Mouse (Mus musculus) midbrain, embryonic 13.5 days (tissue): ENCODE data around the gene Crct1. TPM values are rescaled to one million over a fixed set of nuclear protein-coding genes. Genes with fewer than 3 reads are reported as not detected.
A peak's percentile ranks its signal among the peaks of the same experiment; 100 is the strongest.

Experiments
- ATAC-seq: fragments of 200-750 bp; cut with Nextera tagmentation; 2 replicates; pipeline ENCODE4 v1.8.0; 2017; ENCODE audit warnings: mild to moderate bottlenecking, moderate TSS enrichment, moderate library complexity
- H3K27ac ChIP-seq: fragments of 300-500 bp; sonication (generic); 2 replicates; pipeline ENCODE4 v1.5.1; 2015; ENCODE audit warnings: inconsistent platforms, mild to moderate bottlenecking, moderate library complexity
- H3K27me3 ChIP-seq: fragments of 300-500 bp; sonication (generic); 2 replicates; pipeline ENCODE4 v1.6.1; 2015; ENCODE audit warnings: mild to moderate bottlenecking, inconsistent platforms
- H3K36me3 ChIP-seq: fragments of 300-500 bp; sonication (generic); 2 replicates; pipeline ENCODE4 v1.6.1; 2015; ENCODE audit warnings: mild to moderate bottlenecking, inconsistent platforms
- H3K4me1 ChIP-seq: fragments of 300-500 bp; sonication (generic); replicated peaks from 2 replicates; pipeline ENCODE4 v1.6.1; 2015; ENCODE audit warnings: inconsistent platforms
- H3K4me2 ChIP-seq: fragments of 300-500 bp; sonication (generic); replicated peaks from 2 replicates; pipeline ENCODE4 v1.6.1; 2015; ENCODE audit warnings: moderate library complexity, mild to moderate bottlenecking, inconsistent platforms
- H3K4me3 ChIP-seq: fragments of 300-500 bp; sonication (generic); replicated peaks from 2 replicates; pipeline ENCODE4 v1.5.1; 2015; ENCODE audit warnings: mild to moderate bottlenecking, inconsistent platforms
- H3K9ac ChIP-seq: fragments of 300-500 bp; sonication (generic); replicated peaks from 2 replicates; pipeline ENCODE4 v1.6.1; 2015; ENCODE audit warnings: mild to moderate bottlenecking, inconsistent platforms
- H3K9me3 ChIP-seq: fragments of 300-500 bp; sonication (generic); 2 replicates; pipeline ENCODE4 v1.6.1; 2016; ENCODE audit warnings: mild to moderate bottlenecking, inconsistent platforms
- WGBS: fragments of 180-500 bp; shearing (Covaris S2); methylation state at CpG from one replicate; pipeline ENCODE4 v1.1.7; 2015; 5-methylcytosine and 5-hydroxymethylcytosine counted together
- polyA plus RNA-seq: library from polyadenylated mRNA; unstranded; fragments of >200 nt; fragmentation: Nextera tagmentation; extraction: Ambion mirVana; gene quantifications from 2 replicates; pipeline ENCODE4 v1.2.1, GENCODE M21; 2015

Gene Crct1
- 0.30 and 0.31 TPM in 2 replicates for polyA plus RNA-seq

DNA sequence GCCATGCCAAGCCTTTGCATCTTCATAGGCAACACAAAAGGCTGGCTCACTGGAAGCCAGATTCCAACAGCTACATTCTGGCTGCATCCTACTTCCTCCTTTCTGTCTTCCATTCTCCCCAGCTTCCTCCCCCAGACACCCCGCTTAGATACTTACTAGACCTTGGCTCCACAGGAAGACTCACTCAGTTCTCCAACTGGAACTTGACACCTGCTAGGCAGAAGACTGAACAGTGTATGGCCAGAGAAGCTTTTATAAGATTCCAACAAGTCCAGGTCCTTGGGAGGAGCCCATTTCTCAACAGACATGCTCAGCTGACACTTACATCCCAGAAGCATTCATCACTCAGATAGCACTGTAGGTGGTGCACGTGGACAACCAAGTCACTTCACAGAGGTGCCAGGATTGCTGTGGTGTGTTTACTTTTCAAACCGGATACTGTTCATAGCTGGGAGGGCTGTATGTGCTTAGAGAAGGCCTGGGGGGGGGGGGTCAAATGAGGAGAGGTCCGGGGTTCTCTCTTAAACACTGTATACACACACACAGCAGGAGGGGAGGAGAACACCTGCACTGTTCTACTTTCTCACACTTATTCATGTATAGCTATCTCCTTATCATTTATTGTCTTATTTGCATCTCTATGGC, at the start of gene Crct1:
TSS of gene Crct1 (minus strand) at position 228 of the 645 bp plus-strand sequence.
- peak within 1 kb of the TSS; percentile 48 for H3K4me3 ChIP-seq
- no peaks in the 10 kb centered on the region for H3K36me3 ChIP-seq
- H3K27me3 ChIP-seq = peaks cover 5% of the 10 kb centered on the region; the same call in 1 of the 2 replicates
- peak within 1 kb of the TSS; percentile 27; the same call in 1 of the 2 replicates for H3K27ac ChIP-seq
- H3K4me1 ChIP-seq = peaks cover 7% of the 10 kb centered on the region
- WGBS = 41% methylated on average over 4 of the region's 4 CpGs
- H3K9ac ChIP-seq = peak within 1 kb of the TSS; percentile 65
- no peaks in the 10 kb centered on the region for H3K9me3 ChIP-seq
- H3K4me2 ChIP-seq = peak within 1 kb of the TSS; percentile 75
- ATAC-seq = 0 out of 2 replicates have a peak, but pooled peaks have one; percentile 28

DNA sequence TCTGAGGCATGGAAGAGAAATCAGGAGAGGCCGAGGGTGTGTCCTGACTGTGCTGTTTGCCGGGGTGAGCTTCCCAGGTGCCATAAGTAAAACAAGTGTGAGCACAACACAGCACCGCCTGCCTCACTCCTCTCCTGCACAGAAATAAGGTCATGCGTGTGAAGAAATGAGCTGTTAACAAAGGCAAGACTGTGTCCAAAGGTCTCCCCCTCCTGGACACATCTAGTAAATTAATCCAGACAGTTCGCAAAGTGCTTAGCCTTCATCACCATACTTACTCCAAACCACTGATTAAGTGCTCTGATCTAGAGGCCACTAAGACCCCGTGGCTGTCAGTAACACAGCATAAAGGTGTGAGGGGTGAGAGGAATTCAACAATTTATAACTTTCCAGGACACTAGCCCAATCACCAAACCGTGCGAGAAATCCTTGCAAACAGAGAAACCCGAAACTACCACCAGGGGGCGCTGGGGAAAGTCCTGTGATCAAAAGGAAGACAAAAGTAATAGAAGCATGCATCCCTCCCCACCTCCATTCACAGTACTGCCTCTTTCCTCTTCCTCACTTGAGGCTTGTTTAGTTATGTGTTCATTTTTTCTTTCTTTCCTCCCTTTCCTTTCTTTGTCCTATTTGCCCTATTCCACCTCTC, 37.5 kb upstream of the Crct1 start:
- Histone ChIP-seq H3K4me1 (no peaks in the 10 kb centered on the region), H3K4me3 (no peak overlapping the region), H3K9ac (no peak overlapping the region), H3K4me2 (no peak overlapping the region), H3K27ac (no peak overlapping the region), H3K27me3 (no peaks in the 10 kb centered on the region), H3K36me3 (no peaks in the 10 kb centered on the region), H3K9me3 (no peaks in the 10 kb centered on the region)
- ATAC-seq = no peak
- WGBS = 60% methylated on average over 10 of the region's 10 CpGs

DNA sequence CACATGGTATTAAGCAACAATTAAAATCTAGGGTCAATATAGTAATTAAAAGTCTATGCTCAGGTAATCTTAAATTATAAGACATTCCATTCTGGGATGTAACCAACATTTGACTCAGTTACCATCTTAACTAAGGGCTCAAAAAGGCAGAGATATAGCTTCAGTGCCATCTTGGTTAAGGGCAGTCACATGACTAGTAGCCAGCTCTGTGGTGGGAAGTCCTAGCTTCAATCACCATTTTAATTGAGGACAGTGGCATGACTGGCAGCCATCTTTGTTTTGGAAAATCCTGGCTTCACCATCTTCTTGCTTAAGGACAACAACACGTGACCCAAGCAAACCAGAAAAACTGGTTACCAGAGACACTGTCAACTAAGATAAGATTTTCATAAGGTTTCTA, 34.7 kb upstream of the Crct1 start:
- no peaks in the 10 kb centered on the region for H3K4me1 ChIP-seq
- H3K36me3 ChIP-seq = no peaks in the 10 kb centered on the region
- H3K27me3 ChIP-seq = no peaks in the 10 kb centered on the region
- H3K9ac ChIP-seq = no peak overlapping the region
- H3K4me2 ChIP-seq = no peak overlapping the region
- no peak overlapping the region for H3K27ac ChIP-seq
- no peak overlapping the region for H3K4me3 ChIP-seq
- H3K9me3 ChIP-seq = no peaks in the 10 kb centered on the region
- ATAC-seq = no peak
- 89% methylated on average over 1 of the region's 1 CpGs for WGBS

DNA sequence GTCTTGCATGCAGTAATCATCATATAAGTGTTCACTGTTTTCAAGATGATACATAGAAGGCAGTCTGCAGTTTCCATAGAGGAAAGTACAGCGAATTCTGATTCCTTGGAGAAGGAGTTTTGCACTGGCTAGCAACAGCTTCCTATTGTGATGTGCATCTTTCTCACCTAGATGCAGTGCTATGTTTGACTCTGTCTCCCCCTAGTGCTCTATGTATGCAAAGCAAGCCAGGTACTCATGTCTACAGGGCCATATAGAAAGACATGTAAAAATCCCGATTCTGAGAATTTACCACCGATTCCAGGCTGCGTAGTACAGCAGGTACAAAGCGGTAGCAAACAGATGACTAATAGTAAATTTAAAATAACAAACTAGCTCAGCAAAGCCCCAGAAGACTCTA, 16.0 kb upstream of the Crct1 start:
- no peaks in the 10 kb centered on the region for H3K36me3 ChIP-seq
- H3K27me3 ChIP-seq = no peaks in the 10 kb centered on the region
- no peak overlapping the region for H3K4me3 ChIP-seq
- no peak overlapping the region for H3K9ac ChIP-seq
- no peaks in the 10 kb centered on the region for H3K9me3 ChIP-seq
- no peaks in the 10 kb centered on the region for H3K4me1 ChIP-seq
- no peak overlapping the region for H3K4me2 ChIP-seq
- H3K27ac ChIP-seq = no peak overlapping the region
- 52% methylated on average over 5 of the region's 5 CpGs for WGBS
- peak; percentile 95 for ATAC-seq

DNA sequence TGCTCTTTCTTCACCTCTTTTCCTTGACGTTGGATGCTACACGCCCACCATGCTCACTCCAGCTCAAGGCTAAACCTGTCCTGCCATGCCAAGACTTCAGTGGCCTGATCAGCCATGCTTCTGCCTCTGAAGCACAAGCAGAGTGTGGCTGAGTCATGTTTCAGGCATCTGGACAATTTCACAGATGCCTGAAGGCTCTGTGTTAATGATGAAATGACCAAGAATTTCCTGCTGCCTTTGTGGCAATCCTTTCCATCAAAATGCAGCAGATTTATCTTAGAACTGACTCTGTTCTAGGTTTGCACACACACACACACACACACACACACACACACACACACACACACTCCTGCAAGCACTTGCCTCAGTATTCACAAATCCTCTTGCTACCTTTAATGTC, 10.0 kb upstream of the Crct1 start:
- Histone ChIP-seq H3K9ac (no peak overlapping the region), H3K36me3 (no peaks in the 10 kb centered on the region), H3K4me2 (no peak overlapping the region), H3K4me1 (no peaks in the 10 kb centered on the region), H3K9me3 (no peaks in the 10 kb centered on the region), H3K27ac (no peak overlapping the region), H3K27me3 (no peaks in the 10 kb centered on the region), H3K4me3 (no peak overlapping the region)
- ATAC-seq = no peak
- 85% methylated on average over 2 of the region's 2 CpGs for whole genome bisulfite sequencing

DNA sequence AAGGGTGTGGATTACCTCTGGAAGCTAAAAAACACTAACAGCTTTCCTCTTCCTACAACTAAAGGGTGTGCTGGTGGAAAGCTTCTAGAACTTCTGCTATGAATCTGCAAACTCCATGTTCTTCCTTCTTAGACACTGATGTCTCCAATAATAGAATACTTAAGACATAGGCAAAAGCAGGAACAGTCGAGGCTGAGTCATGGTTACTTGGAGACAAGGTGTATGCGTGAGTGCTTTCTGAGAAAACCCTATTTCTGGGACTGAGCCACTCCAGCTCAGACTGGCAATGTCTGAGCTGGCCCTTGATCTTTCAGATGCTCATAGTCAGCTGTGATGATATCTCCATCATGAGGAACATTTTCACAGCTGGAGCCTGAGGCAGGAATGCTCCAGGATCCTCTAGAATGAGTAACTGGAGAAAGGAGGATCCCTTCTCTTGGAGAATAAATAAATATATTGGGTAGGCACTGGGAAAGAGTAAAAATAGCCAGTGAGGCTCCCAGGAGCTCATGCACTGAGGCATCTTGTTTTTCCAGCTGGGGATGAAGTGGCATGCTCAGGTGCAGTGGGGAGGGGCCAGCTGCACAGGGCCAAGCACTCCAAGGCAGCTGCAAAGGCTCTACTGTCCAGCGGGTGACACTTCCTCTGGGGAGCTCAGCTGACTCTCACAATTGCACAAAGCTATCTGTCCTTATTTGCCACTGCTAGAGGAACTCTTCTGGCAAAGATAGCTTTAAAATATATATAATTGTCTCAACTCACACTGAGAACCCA, 8.1 kb upstream of the Crct1 start:
- no peak overlapping the region for H3K4me2 ChIP-seq
- 78% methylated on average over 3 of the region's 3 CpGs for WGBS
- no peaks in the 10 kb centered on the region for H3K4me1 ChIP-seq
- no peak overlapping the region for H3K9ac ChIP-seq
- no peaks in the 10 kb centered on the region for H3K36me3 ChIP-seq
- H3K9me3 ChIP-seq = no peaks in the 10 kb centered on the region
- H3K27me3 ChIP-seq = no peaks in the 10 kb centered on the region
- H3K27ac ChIP-seq = no peak overlapping the region
- no peak overlapping the region for H3K4me3 ChIP-seq
- ATAC-seq = no peak

DNA sequence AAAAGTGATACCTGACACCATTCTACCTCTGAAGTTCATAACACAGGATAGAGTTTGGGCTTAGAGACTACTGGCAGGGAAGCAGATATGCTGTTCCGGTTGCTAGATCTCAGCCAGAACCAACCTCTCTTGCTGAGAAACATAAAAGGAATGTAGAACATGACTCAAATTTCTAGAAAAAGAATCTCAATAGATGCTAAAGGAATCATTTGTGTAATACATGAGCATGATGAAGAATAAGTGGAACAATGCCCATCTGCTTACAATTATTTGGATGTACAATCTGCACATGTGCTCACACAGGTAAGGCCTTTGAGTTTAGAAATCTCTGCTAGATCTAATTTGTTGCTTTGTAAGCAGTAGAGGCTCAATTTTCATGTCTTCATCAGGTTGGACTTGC, 5.7 kb upstream of the Crct1 start:
- 95% methylated on average over 1 of the region's 1 CpGs for WGBS
- no peak for ATAC-seq

DNA sequence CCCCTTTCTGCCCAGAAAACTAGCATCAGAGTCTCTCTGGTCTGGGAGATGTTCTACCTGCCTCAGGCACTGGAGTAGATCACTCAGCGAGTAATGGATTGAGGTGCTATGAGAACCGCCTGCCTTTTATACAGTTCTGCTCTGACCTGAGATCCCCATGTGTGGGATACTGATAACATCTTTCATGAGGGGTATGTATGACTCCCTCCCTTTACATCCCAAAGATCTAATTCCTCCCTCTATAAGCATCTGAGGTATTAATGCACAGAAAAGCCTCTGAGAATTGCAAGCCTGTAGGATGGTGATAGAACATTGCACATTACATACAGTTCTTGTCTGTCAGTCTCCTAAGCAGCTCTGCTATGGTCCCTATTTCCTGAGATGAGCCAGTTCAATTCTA, 3.5 kb upstream of the Crct1 start, which contains the start of gene Lce1m:
TSS of gene Lce1m (minus strand) at position 101 of the 400 bp plus-strand sequence.
- ATAC-seq = no peak
- Histone ChIP-seq H3K4me2 (no peak within 1 kb of the TSS), H3K9ac (no peak within 1 kb of the TSS), H3K9me3 (no peaks in the 10 kb centered on the region), H3K36me3 (no peaks in the 10 kb centered on the region), H3K4me3 (no peak within 1 kb of the TSS), H3K27me3 (peaks cover 5% of the 10 kb centered on the region; the same call in 1 of the 2 replicates), H3K27ac (no peak within 1 kb of the TSS), H3K4me1 (peaks cover 7% of the 10 kb centered on the region)
- 100% methylated on average over 2 of the region's 2 CpGs for WGBS

More for the DNA sequence above, 5.7 kb upstream of the Crct1 start:
- Histone ChIP-seq H3K27me3 (0 out of 2 replicates have a peak, but pooled peaks cover 5% of the 10 kb centered on the region), H3K4me2 (no peak overlapping the region), H3K4me1 (no peaks in the 10 kb centered on the region), H3K9me3 (no peaks in the 10 kb centered on the region), H3K36me3 (no peaks in the 10 kb centered on the region), H3K4me3 (no peak overlapping the region), H3K27ac (no peak overlapping the region), H3K9ac (no peak overlapping the region)

DNA sequence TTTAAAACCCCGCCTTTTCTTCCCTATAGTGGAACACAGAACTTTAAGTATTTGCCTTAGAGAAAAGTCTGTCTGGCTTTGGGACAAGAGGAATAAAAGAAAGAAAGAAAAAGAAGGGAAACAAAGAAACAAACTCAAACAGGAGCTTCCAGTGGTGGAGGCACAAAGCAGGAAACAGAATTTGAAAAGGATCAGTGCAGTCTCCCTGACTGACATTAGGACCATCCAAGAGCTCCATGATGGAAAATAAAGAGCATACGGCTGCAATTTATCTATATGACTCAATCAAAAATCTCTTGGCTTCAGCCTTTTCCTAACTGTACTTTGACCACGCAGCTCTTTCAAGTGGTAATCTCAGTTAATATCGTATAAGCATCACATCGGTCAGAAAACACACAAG, 616 bp downstream of the Crct1 start:
- Histone ChIP-seq H3K9ac (peak overlapping the region; percentile 65), H3K4me2 (peak overlapping the region; percentile 75), H3K4me1 (peaks cover 7% of the 10 kb centered on the region), H3K36me3 (no peaks in the 10 kb centered on the region), H3K27ac (peak overlapping the region; percentile 27; the same call in 1 of the 2 replicates), H3K4me3 (peak overlapping the region; percentile 48), H3K27me3 (peaks cover 5% of the 10 kb centered on the region; the same call in 1 of the 2 replicates), H3K9me3 (no peaks in the 10 kb centered on the region)
- whole genome bisulfite sequencing = 11% methylated on average over 5 of the region's 5 CpGs
- peak; percentile 34; the same call in 1 of the 2 replicates for ATAC-seq

DNA sequence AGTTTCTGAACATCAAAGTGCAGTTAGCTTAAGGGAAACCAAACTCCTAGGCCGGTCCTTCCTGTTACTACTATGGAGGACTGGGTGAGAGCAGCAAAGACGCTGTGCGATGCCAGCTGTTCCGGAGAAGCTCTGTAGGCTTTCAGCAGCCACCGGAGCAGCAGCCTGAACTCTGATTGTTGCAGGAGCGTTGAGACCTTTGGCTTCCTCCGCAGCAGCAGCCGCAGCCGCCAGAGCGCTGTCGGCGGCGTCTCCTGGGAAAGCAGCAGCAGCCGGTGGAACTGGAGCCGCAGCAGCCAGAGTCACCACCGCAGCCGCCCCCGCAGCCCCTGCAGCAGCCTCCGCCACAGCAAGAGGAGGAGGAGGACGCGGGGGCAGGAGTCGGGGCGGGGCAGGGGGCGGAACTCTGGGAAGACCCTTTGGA, 1.1 kb downstream of the Crct1 start:
- under 1% methylated on average over 24 of the region's 24 CpGs for WGBS
- peak; percentile 88 for ATAC-seq

DNA sequence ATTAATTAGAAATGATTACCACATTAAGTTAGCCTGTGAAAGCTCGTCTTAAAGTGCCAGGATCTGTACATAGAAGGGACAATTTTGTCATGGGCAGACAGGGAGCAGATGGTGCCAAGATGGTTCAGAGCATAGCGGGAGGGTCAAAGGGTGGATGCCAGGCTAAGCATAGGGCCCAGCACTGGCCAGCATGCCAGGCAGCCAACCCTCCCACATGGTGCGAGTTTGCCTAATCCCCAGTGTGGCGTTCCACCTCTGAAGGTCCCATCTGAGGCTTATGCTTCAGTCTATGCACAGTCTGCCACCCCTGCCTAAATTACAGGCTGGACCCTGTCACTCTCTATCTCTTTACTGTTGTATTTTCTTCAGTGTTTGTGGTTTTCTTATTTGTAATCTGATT, 12.6 kb downstream of the Crct1 start:
- WGBS = 72% methylated on average over 4 of the region's 4 CpGs
- no peak overlapping the region for H3K9ac ChIP-seq
- ATAC-seq = 0 out of 2 replicates have a peak, but pooled peaks have one; percentile 40
- H3K36me3 ChIP-seq = no peaks in the 10 kb centered on the region
- no peaks in the 10 kb centered on the region for H3K9me3 ChIP-seq
- no peak overlapping the region for H3K4me2 ChIP-seq
- no peaks in the 10 kb centered on the region for H3K27me3 ChIP-seq
- H3K4me1 ChIP-seq = no peaks in the 10 kb centered on the region
- H3K4me3 ChIP-seq = no peak overlapping the region
- H3K27ac ChIP-seq = no peak overlapping the region

More for the DNA sequence above, 1.1 kb downstream of the Crct1 start:
- H3K36me3 ChIP-seq = no peaks in the 10 kb centered on the region
- no peaks in the 10 kb centered on the region for H3K9me3 ChIP-seq
- H3K9ac ChIP-seq = peak overlapping the region; percentile 65
- peak overlapping the region; percentile 27; the same call in 1 of the 2 replicates for H3K27ac ChIP-seq
- peak overlapping the region; percentile 75 for H3K4me2 ChIP-seq
- H3K4me1 ChIP-seq = peaks cover 7% of the 10 kb centered on the region
- H3K27me3 ChIP-seq = peaks cover 5% of the 10 kb centered on the region; the same call in 1 of the 2 replicates
- H3K4me3 ChIP-seq = peak overlapping the region; percentile 48

DNA sequence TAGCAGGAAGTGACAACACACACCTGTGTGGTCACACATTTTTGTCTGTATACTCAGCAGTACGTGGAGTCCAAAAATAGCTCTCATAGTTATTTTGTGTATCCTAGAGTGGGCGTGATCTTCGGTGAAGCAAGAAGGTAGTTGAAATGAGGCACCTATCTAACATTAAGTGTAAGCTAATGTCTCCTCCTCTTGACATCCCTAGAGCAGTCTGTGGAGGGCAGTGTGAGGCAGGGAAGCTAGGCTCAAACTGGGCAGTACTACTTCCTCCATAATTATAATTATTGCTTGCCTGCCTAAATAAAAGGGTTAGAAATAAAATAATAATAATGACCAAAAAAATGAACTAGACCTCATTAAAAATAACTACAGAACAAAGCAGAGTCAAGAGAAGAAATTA, 14.9 kb downstream of the Crct1 start:
- no peak for ATAC-seq
- 86% methylated on average over 3 of the region's 3 CpGs for WGBS

More for the DNA sequence above, 14.9 kb downstream of the Crct1 start:
- H3K27me3 ChIP-seq = no peaks in the 10 kb centered on the region
- no peak overlapping the region for H3K4me2 ChIP-seq
- H3K36me3 ChIP-seq = no peaks in the 10 kb centered on the region
- H3K4me3 ChIP-seq = no peak overlapping the region
- H3K27ac ChIP-seq = no peak overlapping the region
- H3K9ac ChIP-seq = no peak overlapping the region
- no peaks in the 10 kb centered on the region for H3K9me3 ChIP-seq
- no peaks in the 10 kb centered on the region for H3K4me1 ChIP-seq
